Mouse (Mus musculus): ENCODE measurements around the gene Gm10721. TPM values are rescaled to one million over a fixed set of nuclear protein-coding genes. Genes with fewer than 3 reads are reported as not detected.
"Not testable (repeated sequence)": the region's sequence is repeated elsewhere in the genome, so short reads cannot be mapped to it uniquely, and the experiment has no call there.

Gm10721 gene
- polyA plus RNA-seq, 1 experiment from 2014 or later, result not detected

DNA sequence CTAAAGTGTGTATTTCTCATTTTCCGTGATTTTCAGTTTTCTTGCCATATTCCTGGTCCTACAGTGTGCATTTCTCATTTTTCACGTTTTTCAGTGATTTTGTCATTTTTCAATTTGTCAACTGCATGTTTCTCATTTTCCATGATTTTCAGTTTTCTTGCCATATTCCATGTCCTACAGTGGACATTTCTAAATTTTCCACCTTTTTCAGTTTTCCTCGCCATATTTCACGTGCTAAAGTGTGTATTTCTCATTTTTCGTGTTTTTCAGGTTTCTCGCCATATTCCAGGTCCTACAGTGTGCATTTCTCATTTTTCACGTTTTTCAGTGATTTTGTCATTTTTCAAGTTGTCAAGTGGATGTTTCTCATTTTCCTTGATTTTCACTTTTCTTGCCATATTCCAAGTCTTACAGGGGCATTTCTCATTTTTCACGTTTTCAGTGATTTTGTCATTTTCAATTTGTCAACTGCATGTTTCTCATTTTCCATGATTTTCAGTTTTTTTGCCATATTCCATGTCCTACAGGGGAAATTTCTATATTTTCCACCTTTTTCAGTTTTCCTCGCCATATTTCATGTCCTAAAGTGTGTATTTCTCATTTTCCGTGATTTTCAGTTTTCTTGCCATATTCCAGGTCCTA, 17.9 kb downstream of the Gm10721 start:
- ATAC-seq (ENCODE audit: insufficient number of reproducible peaks, insufficient read depth, low FRiP score, low read depth); H3K4me3 ChIP-seq (ENCODE audit: low read depth, low read length); H3K9me3 ChIP-seq (ENCODE audit: control insufficient read depth, low read depth, low read length); H3K4me2 ChIP-seq (replicated peaks; ENCODE audit: low read depth, low read length); H3K27ac ChIP-seq (ENCODE audit: low read length); H3K4me1 ChIP-seq (ENCODE audit: control insufficient read depth, insufficient read depth, low read length); H3K27me3 ChIP-seq (ENCODE audit: control insufficient read depth, insufficient read depth, low read length); H3K36me3 ChIP-seq (ENCODE audit: control insufficient read depth, insufficient read depth, low read length); H3K9ac ChIP-seq (replicated peaks; ENCODE audit: low read depth, low read length): not testable (repeated sequence)
- WGBS, result 73% methylated on average over 2 of the region's 10 CpGs

DNA sequence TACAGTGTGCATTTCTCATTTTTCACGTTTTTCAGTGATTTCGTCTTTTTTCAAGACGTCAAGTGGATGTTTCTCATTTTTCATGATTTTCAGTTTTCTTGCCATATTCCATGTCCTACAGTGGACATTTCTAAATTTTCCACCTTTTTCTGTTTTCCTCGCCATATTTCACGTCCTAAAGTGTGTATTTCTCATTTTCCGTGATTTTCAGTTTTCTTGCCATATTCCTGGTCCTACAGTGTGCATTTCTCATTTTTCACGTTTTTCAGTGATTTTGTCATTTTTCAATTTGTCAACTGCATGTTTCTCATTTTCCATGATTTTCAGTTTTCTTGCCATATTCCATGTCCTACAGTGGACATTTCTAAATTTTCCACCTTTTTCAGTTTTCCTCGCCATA, 21.4 kb downstream of the Gm10721 start, which contains the start of gene Gm17535:
Gene Gm17535 (plus strand): TSS at position 301 of the 400 bp plus-strand sequence.
- not testable (repeated sequence) for H3K9ac ChIP-seq (replicated peaks; ENCODE audit: low read depth, low read length); ATAC-seq (ENCODE audit: insufficient number of reproducible peaks, insufficient read depth, low FRiP score, low read depth); H3K9me3 ChIP-seq (ENCODE audit: control insufficient read depth, low read depth, low read length); H3K27ac ChIP-seq (ENCODE audit: low read length); H3K4me3 ChIP-seq (ENCODE audit: low read depth, low read length); H3K4me1 ChIP-seq (ENCODE audit: control insufficient read depth, insufficient read depth, low read length); H3K4me2 ChIP-seq (replicated peaks; ENCODE audit: low read depth, low read length); H3K36me3 ChIP-seq (ENCODE audit: control insufficient read depth, insufficient read depth, low read length); H3K27me3 ChIP-seq (ENCODE audit: control insufficient read depth, insufficient read depth, low read length)
- whole genome bisulfite sequencing, result no CpG with 5 or more reads among the region's 8 CpGs

DNA sequence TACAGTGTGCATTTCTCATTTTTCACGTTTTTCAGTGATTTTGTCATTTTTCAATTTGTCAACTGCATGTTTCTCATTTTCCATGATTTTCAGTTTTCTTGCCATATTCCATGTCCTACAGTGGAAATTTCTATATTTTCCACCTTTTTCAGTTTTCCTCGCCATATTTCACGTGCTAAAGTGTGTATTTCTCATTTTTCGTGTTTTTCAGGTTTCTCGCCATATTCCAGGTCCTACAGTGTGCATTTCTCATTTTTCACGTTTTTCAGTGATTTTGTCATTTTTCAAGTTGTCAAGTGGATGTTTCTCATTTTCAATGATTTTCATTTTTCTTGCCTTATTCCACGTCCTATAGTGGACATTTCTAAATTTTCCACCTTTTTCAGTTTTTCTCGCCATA, 23.6 kb downstream of the Gm10721 start, which contains the start of gene Gm10715:
Gene Gm10715 (plus strand): TSS at position 301 of the 400 bp plus-strand sequence.
- ATAC-seq (ENCODE audit: insufficient number of reproducible peaks, insufficient read depth, low FRiP score, low read depth); H3K4me1 ChIP-seq (ENCODE audit: control insufficient read depth, insufficient read depth, low read length); H3K9me3 ChIP-seq (ENCODE audit: control insufficient read depth, low read depth, low read length); H3K27me3 ChIP-seq (ENCODE audit: control insufficient read depth, insufficient read depth, low read length); H3K27ac ChIP-seq (ENCODE audit: low read length); H3K36me3 ChIP-seq (ENCODE audit: control insufficient read depth, insufficient read depth, low read length); H3K4me3 ChIP-seq (ENCODE audit: low read depth, low read length); H3K9ac ChIP-seq (replicated peaks; ENCODE audit: low read depth, low read length); H3K4me2 ChIP-seq (replicated peaks; ENCODE audit: low read depth, low read length): not testable (repeated sequence)
- 72% methylated on average over 6 of the region's 8 CpGs for WGBS

DNA sequence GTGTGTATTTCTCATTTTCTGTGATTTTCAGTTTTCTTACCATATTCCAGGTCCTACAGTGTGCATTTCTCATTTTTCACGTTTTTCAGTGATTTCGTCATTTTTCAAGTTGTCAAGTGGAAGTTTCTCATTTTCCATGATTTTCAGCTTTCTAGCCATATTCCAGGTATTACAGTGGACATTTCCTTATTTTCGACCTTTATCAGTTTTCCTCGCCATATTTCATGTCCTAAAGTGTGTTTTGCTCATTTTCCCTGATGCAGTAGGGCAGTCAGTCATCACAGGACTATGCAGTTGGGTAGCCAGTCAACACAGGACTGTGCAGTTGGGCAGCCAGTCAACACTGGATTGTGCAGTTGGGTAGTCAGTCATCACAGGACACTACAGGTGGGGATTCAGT, 25.2 kb downstream of the Gm10721 start:
- not testable (repeated sequence) for H3K4me3 ChIP-seq (ENCODE audit: low read depth, low read length); H3K9ac ChIP-seq (replicated peaks; ENCODE audit: low read depth, low read length); H3K9me3 ChIP-seq (ENCODE audit: control insufficient read depth, low read depth, low read length); H3K4me2 ChIP-seq (replicated peaks; ENCODE audit: low read depth, low read length); ATAC-seq (ENCODE audit: insufficient number of reproducible peaks, insufficient read depth, low FRiP score, low read depth); H3K27ac ChIP-seq (ENCODE audit: low read length); H3K27me3 ChIP-seq (ENCODE audit: control insufficient read depth, insufficient read depth, low read length); H3K36me3 ChIP-seq (ENCODE audit: control insufficient read depth, insufficient read depth, low read length); H3K4me1 ChIP-seq (ENCODE audit: control insufficient read depth, insufficient read depth, low read length)
- 62% methylated on average over 4 of the region's 4 CpGs for WGBS

Small RNAs within 50 kb of the gene (microRNA-seq; reads per million reads assigned to microRNA genes)
- gene Mir101c, result not detected

Other genes with a start within 250 kb of the Gm10721 start
- gene Gm10722, start 12.2 kb upstream of the Gm10721 start, polyA plus RNA-seq (2014; fragmentation: Nextera tagmentation; extraction: Ambion mirVana), result not detected in 2 replicates
- gene Gm11168, start 9.8 kb upstream of the Gm10721 start, polyA plus RNA-seq (2014; fragmentation: Nextera tagmentation; extraction: Ambion mirVana), result not detected in 2 replicates
- gene Gm10720, start 2.5 kb downstream of the Gm10721 start, polyA plus RNA-seq (2014; fragmentation: Nextera tagmentation; extraction: Ambion mirVana), result not detected in 2 replicates
- 0.39 TPM in 1 of 2 replicates, not detected in the other for gene Gm10719, start 4.3 kb downstream of the Gm10721 start, polyA plus RNA-seq (2014; fragmentation: Nextera tagmentation; extraction: Ambion mirVana)
- gene Gm10718, start 10.4 kb downstream of the Gm10721 start, polyA plus RNA-seq (2014; fragmentation: Nextera tagmentation; extraction: Ambion mirVana), result 0.45 and 1.1 TPM in 2 replicates
- gene Gm10717, start 12.3 kb downstream of the Gm10721 start, polyA plus RNA-seq (2014; fragmentation: Nextera tagmentation; extraction: Ambion mirVana), result 0.69 TPM in 1 of 2 replicates, not detected in the other
- gene Gm17535, start 21.5 kb downstream of the Gm10721 start, polyA plus RNA-seq (2014; fragmentation: Nextera tagmentation; extraction: Ambion mirVana), result not detected in 2 replicates
- gene Gm10715, start 23.7 kb downstream of the Gm10721 start, polyA plus RNA-seq (2014; fragmentation: Nextera tagmentation; extraction: Ambion mirVana), result not detected in 2 replicates